ENCODE assay signal across 10 mouse cellular contexts in the genomic region with DNA sequence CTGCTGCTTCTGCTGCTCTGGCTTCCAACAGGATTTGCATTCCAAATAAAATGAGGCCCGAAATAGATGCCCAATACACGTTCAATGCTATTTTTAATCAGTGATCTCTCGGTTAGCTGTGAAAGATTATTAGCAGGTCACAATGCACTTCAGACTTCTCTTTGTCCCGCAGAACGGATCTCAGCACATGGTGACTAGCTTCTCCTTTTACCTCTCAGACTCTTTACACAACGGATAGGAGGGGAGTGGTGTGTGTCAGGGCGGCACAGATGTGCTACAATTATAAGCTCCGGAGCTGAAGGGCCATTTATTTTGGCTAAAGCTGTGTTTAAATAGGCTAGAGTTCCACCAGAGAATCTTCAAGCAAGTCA. TPM values are rescaled to one million over a fixed set of nuclear protein-coding genes. Genes with fewer than 3 reads are reported as not detected.
DNase-seq lines count a peak whose midpoint lies in the region; ATAC-seq lines count a peak whose summit lies in the region.
"Had no signal": no experiment of that assay in that cellular context is flagged by ENCODE, and none has a peak within 500 bp of the region (broad histone marks: within the 10 kb centered on the region; RNA-seq: fewer than 3 reads in every experiment).

No protein-coding gene starts in this region.

- peak overlapping the region; percentile 61 for H3K27ac ChIP-seq in embryonic facial prominence, embryonic 15.5 days (replicated peaks)
- H3K27ac ChIP-seq in heart, embryonic 14.5 days (replicated peaks in 1 of 2; ENCODE audit: control insufficient read depth in 1 of 2, insufficient read depth in 1 of 2, low read depth in 2 of 2, low read length in 2 of 2), result peak overlapping the region; percentile 86 to 87
- H3K27ac ChIP-seq: liver, embryonic 13.5 days had no signal

- peak overlapping the region; percentile 34 for H3K4me2 ChIP-seq in embryonic facial prominence, embryonic 15.5 days (replicated peaks)
- peak overlapping the region; percentile 50 for H3K4me2 ChIP-seq in heart, embryonic 14.5 days (ENCODE audit: low read length)
- H3K4me2 ChIP-seq: liver, embryonic 13.5 days had no signal

- ATAC-seq in embryonic facial prominence, embryonic 15.5 days (ENCODE audit: insufficient number of reproducible peaks, low FRiP score, low TSS enrichment, low read depth), result no peak
- ATAC-seq in heart, embryonic 14.5 days (ENCODE audit: insufficient number of reproducible peaks, insufficient read depth, low FRiP score, low read depth), result no peak; the same call in 1 of the 2 replicates
- ATAC-seq in megakaryocyte, adult 5-6 weeks (ENCODE audit: poor library complexity, severe bottlenecking), result peak; percentile 43; the same call in 1 of the 2 replicates
- no peak for ATAC-seq in inflammation-experienced regulatory T-cells, adult 6 months

- no peaks in the 10 kb centered on the region for H3K27me3 ChIP-seq in embryonic facial prominence, embryonic 15.5 days
- no peaks in the 10 kb centered on the region for H3K27me3 ChIP-seq in heart, embryonic 14.5 days (ENCODE audit: control insufficient read depth, insufficient read depth, low read length)
- H3K27me3 ChIP-seq: liver, embryonic 13.5 days had no signal

- peaks cover 32% of the 10 kb centered on the region for H3K4me1 ChIP-seq in embryonic facial prominence, embryonic 15.5 days
- peaks cover 15 to 31% of the 10 kb centered on the region in 2 experiments for H3K4me1 ChIP-seq in heart, embryonic 14.5 days (ENCODE audit: control insufficient read depth in 2 of 2, insufficient read depth in 2 of 2, low read length in 2 of 2)

- no peaks in the 10 kb centered on the region for H3K9me3 ChIP-seq in embryonic facial prominence, embryonic 15.5 days (replicated peaks)
- no peaks in the 10 kb centered on the region for H3K9me3 ChIP-seq in heart, embryonic 14.5 days (ENCODE audit: control insufficient read depth, low read length)
- H3K9me3 ChIP-seq: liver, embryonic 13.5 days had no signal

- H3K36me3 ChIP-seq in embryonic facial prominence, embryonic 15.5 days, result no peaks in the 10 kb centered on the region
- H3K36me3 ChIP-seq in heart, embryonic 14.5 days (ENCODE audit: control insufficient read depth, insufficient read depth, low read length), result no peaks in the 10 kb centered on the region
- H3K36me3 ChIP-seq: liver, embryonic 13.5 days had no signal

- peak overlapping the region; percentile 2; the same call in 1 of the 2 replicates for H3K4me3 ChIP-seq in embryonic facial prominence, embryonic 15.5 days (replicated peaks)
- H3K4me3 ChIP-seq in heart, embryonic 14.5 days (ENCODE audit: control insufficient read depth in 1 of 2, insufficient read depth in 1 of 2, low read depth in 1 of 2, low read length in 2 of 2), result no peak overlapping the region
- H3K4me3 ChIP-seq: liver, embryonic 13.5 days had no signal

- 9% methylated on average over 8 of the region's 8 CpGs for WGBS in embryonic facial prominence, embryonic 15.5 days
- 21% methylated on average over 8 of the region's 8 CpGs for WGBS in heart, embryonic 14.5 days

- DNase-seq in brain, adult 2 months (ENCODE audit: low read depth, low spot score), result peak; percentile 56
- no peak for DNase-seq in yolk sac, embryonic 10.5 days (ENCODE audit: low spot score)
- no peak for DNase-seq in ovary, adult 18-20 months (ENCODE audit: low spot score)
- DNase-seq in cerebellum, adult 11-12 months, result no peak
- DNase-seq: liver, embryonic 13.5 days; thymus, postnatal 14 days had no signal

- H3K9ac ChIP-seq in embryonic facial prominence, embryonic 15.5 days, result no peak overlapping the region
- peak overlapping the region; percentile 10 for H3K9ac ChIP-seq in heart, embryonic 14.5 days (ENCODE audit: low read length)
- H3K9ac ChIP-seq: liver, embryonic 13.5 days had no signal

RNA-seq across cellular contexts. Expression of gene Tmem178, which starts 56.7 kb away (rescaled TPM):
- 2.7 and 2.8 TPM in 2 replicates for polyA plus RNA-seq in embryonic facial prominence, embryonic 15.5 days (2015; fragmentation: Nextera tagmentation; extraction: Ambion mirVana)
- 6.1 and 7.0 TPM in 2 replicates for polyA plus RNA-seq in heart, embryonic 14.5 days (2014; fragmentation: Nextera tagmentation; extraction: Ambion mirVana)
- 2.4 and 2.7 TPM in 2 replicates for total RNA-seq in megakaryocyte, adult 5-6 weeks (2015)
- total RNA-seq in megakaryocyte, adult 5-6 weeks (2017), result 0.62 and 1.4 TPM in 2 replicates
- polyA plus RNA-seq in inflammation-experienced regulatory T-cells, adult 6 months (2017; shearing (Covaris generic)), result not detected
